Mouse (Mus musculus): ENCODE measurements around the gene Slc26a8.

The Slc26a8 gene

DNA sequence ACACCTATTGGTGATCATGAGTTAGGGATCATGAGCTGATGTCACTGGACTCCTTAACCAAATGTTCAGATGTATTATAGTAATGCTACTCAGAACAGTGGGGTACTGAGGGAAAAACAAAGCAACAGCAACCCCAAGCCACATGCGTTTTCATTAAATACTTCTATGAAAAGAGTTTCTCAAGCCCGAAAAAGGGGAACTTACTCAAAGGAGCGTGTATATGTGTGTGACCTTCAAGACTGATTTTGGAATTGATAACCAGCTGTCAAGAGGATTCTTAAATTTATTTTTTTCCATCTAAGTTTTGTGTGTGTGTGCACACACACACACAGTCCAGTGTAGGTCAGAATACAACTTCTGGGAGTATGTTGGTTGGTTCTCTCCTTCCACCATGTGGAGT, 49.9 kb downstream of the Slc26a8 start:
- DNase-seq (ENCODE audit: low spot score): no peak

DNA sequence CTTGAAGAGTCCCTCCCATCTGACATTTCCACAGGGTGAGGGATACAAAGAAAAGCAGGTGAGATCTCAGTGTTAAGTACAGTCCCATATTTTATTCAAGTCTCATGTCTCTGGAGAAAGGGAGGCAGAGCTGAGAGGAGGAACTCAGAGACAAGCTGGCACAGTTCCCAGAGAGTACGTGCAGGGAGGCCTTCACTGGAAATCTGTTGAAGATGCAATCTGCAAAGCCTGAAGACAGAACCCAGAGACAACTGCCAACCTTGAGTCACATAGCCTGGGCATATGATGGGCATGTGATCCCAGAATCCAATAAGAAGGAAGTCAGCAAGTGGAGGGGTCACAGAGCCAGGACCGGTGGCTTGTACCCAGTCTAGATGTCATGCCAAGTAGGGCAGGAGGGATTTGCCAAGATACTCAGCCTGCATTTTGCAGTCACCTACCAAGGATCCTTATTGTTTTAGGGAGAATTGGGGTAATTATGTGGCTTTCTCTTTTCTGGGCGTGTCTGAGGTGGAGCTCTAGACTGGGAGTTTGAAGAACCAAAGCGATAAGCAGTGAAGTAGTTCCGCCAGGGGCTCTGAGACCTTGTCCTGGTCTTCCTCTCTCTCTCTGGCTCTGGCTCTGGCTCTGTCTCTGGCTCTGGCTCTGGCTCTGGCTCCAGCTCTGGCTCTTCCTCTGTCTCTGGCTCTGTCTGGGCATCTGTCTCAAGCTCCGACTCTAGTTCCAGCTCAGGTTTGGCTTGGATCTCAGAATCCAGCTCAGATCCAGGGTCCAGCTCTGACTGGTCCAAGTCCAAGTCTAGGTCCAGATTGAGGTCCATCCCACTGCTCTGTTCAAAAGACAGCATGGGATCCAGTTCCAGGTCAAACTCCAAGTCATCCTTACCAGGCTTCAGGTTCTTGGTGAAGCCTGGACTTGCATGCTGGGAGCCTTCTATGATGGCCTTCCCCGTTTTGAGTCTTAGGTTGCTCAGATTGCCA, 52.0 kb downstream of the Slc26a8 start:
- peak; percentile 55 for DNase-seq (ENCODE audit: low spot score)

DNA sequence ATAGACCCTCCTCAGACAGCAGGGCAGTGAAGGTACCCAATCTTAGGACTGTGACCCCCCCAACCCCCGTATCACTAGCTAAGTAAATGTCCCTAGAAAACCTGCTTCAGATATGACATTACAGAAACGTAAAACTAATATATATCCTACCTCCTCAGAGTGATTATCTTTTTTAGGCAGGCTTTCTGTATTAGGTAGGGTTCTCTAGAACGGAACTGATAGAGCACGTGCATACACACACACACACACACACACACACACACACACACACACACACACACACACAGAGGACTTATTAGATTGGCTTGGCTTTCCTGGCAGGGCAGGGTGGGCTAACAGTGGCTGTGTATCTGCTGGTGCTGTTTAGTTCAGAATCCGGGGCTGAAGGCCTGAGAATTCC, 54.2 kb downstream of the Slc26a8 start:
- no peak for DNase-seq (ENCODE audit: low spot score)

DNA sequence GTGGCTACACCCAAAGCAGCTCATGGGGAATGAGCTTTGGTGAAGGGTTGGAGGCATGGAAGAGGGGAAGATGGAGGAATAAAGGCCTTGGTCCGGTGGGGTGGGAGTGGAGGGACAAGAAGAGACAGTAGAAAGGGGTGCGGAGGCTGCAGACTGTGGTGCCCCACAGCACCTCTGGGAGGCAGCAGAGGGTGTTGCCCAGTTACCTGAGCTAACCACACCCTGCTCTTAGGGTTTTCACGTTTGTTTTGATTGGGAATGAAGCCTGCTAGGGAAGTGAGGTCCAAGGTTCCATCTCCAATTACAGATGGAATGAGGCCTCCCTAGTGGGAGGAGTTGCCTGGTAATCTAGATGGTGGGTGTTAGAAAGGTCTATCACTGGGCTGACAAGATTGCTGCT, 60.9 kb downstream of the Slc26a8 start:
- no peak for DNase-seq (ENCODE audit: low spot score)

DNA sequence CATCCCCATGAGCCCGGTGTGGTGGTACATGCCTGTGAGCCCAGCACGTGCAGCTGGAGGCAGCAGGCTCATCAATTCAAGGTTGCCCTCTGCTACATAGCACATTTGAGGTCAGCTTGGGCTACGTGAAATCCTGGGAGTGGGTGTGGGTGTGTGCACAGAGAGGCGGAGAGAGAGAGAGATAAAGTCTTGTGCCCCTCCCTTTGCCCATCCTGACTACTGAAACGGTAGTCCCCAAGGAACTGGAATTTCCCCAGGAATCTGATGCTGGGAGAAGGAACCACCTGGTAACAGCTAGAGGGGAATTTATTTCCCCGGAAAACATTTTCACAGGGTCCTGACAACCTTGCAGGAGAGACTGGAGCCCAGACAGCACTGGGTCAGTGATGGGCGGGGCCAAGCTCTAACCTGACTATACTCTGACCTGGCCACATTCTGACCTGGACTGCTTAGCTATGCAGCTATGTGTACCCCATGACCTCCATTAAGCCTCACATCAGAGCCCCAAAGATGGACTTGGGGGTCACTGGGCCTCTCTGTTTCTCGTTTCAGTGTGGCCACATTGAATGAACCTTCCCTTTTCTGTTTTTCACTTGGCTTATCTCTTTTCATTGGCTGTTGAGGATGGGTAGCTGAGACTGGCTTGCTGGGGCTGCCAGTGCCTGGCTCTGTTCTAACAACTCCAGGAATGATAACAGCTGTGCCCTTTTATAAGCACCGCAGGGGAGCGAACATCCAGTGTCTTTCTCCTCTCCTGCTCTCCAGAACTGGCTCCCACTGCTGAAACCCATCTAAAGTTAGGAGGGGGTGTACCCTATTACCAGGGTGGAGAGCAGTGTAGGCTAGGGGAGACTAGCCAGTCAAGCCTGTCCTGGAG, 61.5 kb downstream of the Slc26a8 start:
- DNase-seq (ENCODE audit: low spot score): no peak

DNA sequence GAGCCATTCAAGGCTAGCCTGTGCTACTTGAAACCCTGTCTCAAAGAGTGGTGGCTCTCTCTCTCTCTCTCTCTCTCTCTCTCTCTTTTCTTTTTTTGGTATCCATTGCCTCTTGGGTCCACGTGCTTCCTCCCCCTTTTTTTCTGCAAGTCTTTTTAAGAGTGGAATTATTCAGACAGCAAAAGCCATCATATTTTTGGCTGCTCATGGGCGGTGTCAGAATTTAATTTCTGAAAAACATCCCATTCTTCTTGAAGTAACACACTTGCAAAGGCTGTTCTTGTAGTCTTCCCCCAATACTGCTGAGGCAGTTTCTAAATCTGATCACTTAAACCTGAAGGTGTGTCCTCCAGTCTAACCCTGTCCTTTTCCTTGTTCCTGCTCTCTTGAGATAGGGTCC, 63.1 kb downstream of the Slc26a8 start:
- no peak for DNase-seq (ENCODE audit: low spot score)

DNA sequence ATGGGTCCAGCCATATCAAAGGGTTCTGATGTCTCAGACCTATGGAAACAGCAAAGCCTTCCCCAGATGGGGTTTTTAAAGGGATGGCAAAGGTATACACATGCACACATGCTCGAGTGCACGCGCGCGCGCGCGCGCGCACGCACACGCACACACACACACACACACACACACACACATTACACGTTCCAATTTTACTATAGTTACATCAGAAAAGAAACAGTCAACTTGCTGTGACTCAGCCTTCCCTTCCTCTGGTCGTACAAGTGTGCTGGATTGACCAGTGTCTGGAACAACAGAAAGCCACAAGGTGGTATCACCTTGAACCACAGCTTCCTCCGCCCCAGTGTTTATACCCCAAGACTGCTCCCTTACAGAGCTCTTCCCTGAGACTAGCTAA, 64.7 kb downstream of the Slc26a8 start:
- DNase-seq (ENCODE audit: low spot score): no peak

DNA sequence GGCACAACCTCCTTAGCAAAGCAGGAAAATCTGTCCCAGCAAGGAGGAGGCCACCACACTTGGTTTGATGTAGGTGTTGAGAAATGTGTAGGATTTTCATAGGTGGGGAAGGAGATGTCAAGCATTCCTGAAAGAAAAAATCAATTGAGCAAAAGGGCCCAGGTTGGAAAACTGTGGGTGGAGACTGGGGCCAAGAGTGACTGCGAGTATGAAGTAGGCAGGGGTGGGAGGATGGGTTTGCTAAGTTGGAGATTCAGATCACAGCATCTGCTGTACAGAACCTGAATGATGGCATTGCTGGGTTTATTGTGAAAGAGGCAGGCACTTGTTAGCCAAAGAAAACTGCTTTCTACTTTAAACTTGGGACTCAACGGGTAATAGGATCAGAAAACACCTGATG, 65.2 kb downstream of the Slc26a8 start:
- no peak for DNase-seq (ENCODE audit: low spot score)

DNA sequence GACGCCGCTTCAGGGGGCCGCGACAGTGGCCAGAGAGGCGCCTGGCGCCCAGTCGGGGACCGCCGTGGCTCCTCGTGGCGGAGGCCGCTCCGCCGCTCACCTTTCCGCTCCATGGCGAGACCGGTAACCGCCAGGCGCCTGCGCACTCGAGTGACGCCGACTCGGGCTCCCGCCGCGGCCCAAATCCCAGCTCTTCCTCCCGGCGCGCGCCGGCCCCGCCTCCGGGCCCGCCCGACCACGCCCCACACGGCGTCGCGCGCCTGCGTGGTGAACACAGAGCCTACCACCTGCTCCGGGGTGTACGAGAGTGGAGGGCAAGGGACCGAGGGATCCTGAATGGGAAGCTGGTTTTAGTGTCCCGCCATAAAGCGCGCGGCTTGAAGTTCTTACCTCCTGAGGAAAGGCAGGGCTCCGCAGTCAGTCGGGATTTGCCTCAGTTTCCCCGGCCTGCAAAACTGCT, 67.7 kb downstream of the Slc26a8 start, which contains the start of gene Srpk1:
Gene Srpk1 (minus strand): TSS at position 410 of the 460 bp plus-strand sequence.
- DNase-seq (ENCODE audit: low spot score): peak; percentile 89

DNA sequence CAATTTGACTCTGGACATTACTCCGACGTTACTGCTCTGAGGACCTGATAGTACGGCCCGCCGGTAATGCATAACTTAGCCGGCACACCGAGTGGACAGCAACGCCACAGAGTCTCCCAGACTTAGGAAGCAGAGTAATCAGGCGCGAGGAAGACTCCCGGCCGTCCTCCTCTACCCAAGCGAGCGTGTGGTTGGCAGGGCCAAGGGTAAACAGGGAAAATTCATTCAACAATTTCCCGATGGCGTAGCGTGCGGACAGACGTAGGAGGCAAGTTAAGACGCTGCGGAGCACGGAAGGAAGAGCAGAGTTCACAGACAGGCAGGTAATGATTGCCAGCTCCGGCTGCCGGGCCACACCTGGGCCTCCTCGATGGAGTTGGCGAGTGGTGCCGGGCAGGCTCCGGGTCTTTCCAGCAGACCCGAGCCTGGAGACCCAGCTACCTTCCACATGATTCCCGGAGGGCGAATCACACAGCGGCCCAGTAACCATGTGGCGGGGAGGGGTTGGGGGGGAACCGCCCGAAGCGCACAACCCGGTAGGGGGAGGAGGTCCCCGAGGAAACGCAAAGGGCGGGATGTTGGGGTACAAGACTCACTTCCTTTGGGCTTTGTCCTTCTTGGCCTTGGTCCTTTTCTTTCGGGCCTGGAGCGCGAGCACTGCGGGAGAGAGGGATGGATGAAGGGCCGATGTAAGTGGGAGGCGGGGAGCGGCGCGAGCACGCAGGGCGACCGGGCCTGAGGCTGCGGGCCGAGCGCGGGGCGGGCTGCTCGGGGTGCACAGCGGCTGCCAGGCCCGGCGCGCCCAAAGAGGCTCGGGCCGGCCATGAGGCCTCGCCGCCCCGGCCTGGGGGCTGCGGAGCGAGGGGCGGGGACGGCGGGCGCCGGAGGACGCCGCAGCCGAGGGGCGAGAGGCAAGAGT, 68.4 kb downstream of the Slc26a8 start:
- peak; percentile 59 for DNase-seq (ENCODE audit: low spot score)

DNA sequence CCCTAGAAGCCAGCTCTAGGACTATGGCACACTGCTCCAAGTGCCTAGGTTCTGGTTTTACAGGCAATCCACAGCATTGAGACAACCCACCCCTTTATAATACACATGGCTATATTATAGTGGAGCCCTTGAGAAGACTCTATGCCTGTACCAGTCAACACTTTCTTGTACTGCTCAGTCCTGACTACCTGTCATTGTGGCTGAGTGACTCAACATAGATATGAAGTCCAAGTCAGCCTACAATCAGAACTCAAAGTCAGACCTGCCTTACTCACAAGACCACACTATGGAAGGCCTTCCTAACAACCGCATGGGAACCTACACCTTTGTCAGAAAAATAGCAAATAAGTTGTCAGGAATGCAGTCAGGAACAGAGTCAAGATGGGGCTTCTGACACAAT, 71.3 kb downstream of the Slc26a8 start:
- no peak for DNase-seq (ENCODE audit: low spot score)

DNA sequence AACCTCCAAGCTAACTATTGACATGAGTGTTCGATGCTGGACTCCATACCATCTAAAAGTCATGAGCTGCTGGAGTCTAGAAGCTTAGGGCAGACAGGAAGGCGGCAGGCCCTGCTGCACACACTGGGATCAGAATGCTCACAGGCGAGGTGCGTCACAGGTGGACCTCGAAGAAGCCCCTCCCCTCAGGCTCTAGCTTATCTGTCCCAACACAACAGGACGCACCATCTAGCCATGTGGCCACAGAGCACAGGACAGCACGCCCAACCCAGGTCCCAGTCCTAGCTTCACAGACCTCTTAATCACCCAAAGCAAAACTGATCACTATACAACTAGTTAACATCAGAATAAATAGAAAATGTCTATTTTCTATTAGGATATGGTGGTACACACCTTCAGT, 71.9 kb downstream of the Slc26a8 start:
- no peak for DNase-seq (ENCODE audit: low spot score)

DNA sequence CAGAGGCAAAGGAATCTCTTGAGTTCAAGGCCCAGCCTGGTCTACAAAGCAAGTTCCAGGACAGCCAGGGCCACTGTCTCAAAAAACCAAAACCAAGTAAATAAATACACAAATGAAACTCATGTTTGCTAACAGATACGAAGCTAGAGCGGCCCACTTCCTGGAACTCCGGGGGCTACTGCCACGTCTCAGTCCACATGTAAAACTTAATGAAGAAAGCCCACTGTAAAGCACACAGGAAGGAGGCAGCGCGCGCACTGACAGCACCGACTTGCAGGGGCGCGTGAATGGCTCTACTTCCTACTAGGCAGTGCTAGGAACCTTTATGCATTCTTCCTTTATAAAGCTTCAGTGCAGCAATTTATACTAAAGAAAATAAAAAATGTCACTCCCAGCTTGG, 72.4 kb downstream of the Slc26a8 start:
- no peak for DNase-seq (ENCODE audit: low spot score)

DNA sequence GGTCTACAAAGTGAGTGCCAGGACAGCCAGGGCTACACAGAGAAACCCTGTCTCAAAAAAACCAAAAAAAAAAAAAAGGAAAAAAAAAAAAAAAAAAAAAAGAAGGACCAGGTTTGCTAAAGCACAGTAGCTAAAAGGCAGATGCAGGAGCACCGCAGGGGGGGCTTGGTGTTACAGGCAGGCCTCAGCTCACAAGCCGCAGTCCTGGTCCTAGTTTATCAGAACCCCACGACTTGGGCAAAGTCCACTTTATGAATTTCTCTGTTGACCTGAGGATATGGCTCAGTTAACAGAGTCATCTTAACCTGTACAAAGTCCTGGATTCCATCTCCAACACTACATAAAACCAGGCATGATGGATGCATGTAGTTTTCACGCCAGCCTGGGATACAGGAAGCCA, 74.7 kb downstream of the Slc26a8 start:
- no peak for DNase-seq (ENCODE audit: low spot score)

DNA sequence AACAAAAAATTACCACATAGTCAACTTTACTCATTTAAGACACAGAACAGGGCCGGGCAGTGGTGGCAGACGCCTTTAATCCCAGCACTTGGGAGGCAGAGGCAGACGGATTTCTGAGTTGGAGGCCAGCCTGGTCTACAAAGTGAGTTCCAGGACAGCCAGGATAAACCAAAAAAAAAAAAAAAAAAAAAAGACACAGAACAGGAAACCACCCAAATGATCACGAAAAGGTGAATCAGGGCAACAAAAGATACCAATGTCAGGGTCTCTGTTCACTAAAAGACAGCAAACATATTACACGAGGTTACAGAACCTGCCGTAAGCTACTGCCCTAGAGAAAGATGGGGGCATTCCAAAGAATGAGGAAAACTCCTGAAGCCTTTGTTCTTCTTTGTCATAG, 76.9 kb downstream of the Slc26a8 start:
- no peak for DNase-seq (ENCODE audit: low spot score)

DNA sequence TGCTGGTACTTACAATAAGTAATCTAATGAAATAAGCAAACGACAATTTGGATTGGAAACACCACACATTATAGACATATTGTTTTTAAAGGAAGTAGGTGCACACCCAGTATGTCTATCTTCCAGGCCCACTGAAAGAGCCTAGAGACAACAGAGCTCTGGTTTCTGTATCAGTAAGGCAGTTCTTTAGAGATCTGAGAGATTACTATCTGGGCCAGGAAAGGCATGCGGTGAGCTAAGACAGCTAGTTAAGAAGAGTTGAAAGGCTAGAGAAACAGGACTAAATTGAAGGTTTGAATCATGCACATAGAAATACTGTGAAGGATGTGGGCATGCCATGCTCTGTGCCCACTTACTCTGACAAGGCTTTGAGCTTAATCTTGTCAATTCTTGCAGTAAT, 77.4 kb downstream of the Slc26a8 start:
- no peak for DNase-seq (ENCODE audit: low spot score)

DNA sequence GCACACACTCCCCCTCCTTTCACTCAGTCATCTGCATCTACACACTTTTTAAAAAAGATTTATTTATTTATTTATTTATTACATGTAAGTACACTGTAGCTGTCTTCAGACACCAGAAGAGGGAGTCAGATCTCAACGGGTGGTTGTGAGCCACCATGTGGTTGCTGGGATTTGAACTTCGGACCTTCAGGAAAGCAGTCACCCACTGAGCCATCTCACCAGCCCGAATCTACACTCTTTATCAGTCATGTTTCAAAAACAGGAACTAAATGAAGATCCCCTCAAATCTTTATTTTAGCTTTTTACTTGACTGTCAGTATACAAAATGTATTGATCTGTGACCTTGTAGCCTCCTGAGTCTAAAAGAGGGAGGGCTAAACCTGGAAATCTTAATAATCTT, 80.5 kb downstream of the Slc26a8 start:
- no peak for DNase-seq (ENCODE audit: low spot score)

DNA sequence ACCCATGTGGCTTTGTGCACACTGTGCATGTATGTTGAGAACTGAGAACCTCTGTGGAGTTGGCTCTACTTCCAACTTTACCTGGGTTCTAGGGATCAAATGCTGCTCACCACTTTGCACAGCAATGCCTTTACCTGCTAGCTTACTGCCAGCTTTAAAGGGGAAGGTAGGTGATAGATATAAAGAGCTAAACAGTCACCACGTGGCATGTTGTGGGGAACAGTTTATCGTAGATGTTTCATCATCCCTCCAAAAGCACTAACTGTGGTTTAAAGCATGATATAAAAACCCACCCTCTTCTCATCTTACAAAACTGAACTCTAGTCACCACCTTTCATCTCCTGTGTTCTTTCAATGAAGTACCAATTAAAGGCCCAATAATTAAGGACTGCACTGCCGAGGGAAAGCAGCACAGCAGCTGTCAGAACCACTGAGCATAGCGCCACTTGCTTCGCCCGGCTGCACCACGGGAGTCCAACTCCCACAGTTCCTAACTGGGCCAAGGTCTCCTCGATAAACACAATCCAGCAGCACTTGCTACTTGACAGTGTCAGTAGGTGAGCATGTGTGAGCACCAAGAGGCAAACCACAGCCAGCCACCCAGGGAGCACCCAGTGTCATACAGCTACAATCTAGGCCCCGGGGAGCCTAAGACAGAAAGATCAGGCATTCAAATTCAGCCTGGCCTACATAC, 88.3 kb downstream of the Slc26a8 start:
- DNase-seq (ENCODE audit: low spot score): no peak

DNA sequence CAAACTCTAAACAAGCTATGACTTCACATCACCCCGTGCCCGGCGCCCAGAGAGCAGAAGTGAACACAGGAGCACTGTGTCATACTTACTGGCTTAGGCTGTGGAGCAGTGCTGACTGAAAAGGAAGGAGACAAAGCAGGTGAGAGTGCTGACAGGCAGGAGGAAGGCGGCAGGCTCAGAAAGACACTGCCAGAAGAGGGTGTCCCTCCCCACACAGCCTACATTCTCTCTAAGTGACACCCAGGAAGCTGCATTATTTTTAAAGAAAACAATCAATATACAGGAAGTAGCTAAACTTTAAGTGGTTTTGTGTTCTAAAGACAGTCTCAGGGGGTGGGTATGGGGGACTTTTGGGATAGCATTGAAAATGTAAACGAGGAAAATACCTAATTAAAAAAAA, 89.3 kb downstream of the Slc26a8 start:
- no peak for DNase-seq (ENCODE audit: low spot score)

DNA sequence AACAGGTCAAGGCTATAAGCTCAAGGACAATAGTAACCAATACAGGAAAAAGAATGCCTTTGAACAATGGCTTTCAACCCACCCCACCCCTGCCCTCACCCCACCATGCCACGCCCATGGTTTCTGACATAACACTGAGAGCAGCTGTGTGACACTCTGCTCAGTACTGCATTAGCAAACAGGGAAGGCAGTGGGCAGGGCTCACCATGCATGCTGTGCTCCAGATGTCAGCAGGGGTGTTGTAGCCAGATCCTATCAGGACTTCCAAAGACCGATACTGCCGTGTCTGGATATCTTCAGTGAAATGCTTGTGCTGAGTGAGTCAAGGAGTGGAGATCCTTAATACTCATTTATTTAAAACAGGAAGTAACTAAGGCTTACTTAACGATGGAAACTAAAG, 96.1 kb downstream of the Slc26a8 start:
- DNase-seq (ENCODE audit: low spot score): no peak

DNA sequence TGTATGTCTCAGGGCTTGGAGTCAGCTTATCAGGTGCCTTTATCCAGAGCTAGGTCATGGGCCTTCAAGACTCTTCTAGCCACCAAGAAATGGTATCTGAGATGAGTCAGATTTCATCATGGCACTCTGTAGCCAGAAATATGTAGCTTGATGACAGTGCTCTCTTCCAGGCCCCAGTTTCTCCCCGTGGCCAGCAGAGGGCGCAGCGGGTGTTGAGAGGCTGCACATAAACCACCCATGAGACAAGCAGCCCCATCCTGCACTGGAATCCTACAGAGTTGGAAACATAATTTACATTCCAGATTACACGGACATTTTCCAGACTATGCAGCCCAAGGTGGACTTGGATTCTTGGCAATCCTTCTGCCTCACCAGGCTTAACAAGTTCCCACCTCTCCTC, 97.0 kb downstream of the Slc26a8 start:
- DNase-seq (ENCODE audit: low spot score): peak; percentile 74
